In the genomic region with DNA sequence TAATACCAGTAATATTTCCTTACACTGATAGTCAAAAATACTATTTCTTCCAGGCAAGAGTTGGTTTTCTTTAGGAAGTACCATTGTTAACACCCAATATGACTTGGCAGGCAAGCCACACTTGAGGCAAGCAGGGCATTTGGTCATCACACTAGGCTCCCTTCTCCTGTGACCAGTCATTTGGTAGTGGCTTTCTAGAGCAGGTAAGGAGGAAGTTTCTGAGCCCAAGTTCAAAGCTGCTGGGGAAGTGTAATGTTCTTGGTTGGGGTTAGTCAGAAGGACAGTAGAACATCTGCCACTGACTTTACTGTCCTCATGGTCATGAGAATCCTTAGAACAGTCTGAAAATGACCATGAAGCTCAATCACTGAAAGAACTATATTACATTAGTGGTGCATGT, we compare ENCODE assay signal across 24 mouse cellular contexts.
DNase-seq lines count a peak whose midpoint lies in the region; ATAC-seq lines count a peak whose summit lies in the region.
"Had no signal": no experiment of that assay in that cellular context is flagged by ENCODE, and none has a peak within 500 bp of the region (broad histone marks: within the 10 kb centered on the region; RNA-seq: fewer than 3 reads in every experiment).

No protein-coding gene starts in this region.

- intact Hi-C loops in heart, postnatal 10 days (cut with DNase I): loop anchor here (5.0 kb wide), 1 partner anchor 33 kb away; no protein-coding TSS in a partner anchor

- H3K27me3 ChIP-seq in embryonic facial prominence, embryonic 10.5 days (replicated peaks; ENCODE audit: low read depth, poor library complexity, severe bottlenecking): no peaks in the 10 kb centered on the region
- H3K27me3 ChIP-seq: hindbrain, embryonic 13.5 days had no signal

- no peak overlapping the region for H3K4me3 ChIP-seq in brown adipose tissue, adult 24 weeks (ENCODE audit: insufficient read depth, low read depth, low read length)
- H3K4me3 ChIP-seq in embryonic facial prominence, embryonic 10.5 days: no peak overlapping the region
- H3K4me3 ChIP-seq: hindbrain, embryonic 10.5 days; hindbrain, embryonic 13.5 days had no signal

- H3K4me1 ChIP-seq in brown adipose tissue, adult 24 weeks (ENCODE audit: control insufficient read depth, insufficient read depth, insufficient read length, low read length): peaks cover 13% of the 10 kb centered on the region
- H3K4me1 ChIP-seq in embryonic facial prominence, embryonic 10.5 days: peaks cover 17% of the 10 kb centered on the region

- H3K9me3 ChIP-seq in embryonic facial prominence, embryonic 10.5 days: no peaks in the 10 kb centered on the region
- H3K9me3 ChIP-seq: G1E; hindbrain, embryonic 10.5 days; hindbrain, embryonic 13.5 days had no signal

- H3K36me3 ChIP-seq in embryonic facial prominence, embryonic 10.5 days (replicated peaks): no peaks in the 10 kb centered on the region
- H3K36me3 ChIP-seq: G1E; hindbrain, embryonic 10.5 days; hindbrain, embryonic 13.5 days had no signal

- 0 out of 2 replicates have a peak overlapping the region, but pooled peaks have one; percentile 26 for H3K27ac ChIP-seq in brown adipose tissue, adult 24 weeks (replicated peaks; ENCODE audit: low read depth, low read length)
- H3K27ac ChIP-seq in embryonic facial prominence, embryonic 10.5 days (replicated peaks): no peak overlapping the region
- H3K27ac ChIP-seq: hindbrain, embryonic 10.5 days; hindbrain, embryonic 13.5 days had no signal

- DNase-seq in heart, adult 11 months: peak; percentile 74
- DNase-seq in heart, postnatal 10 days: no peak
- DNase-seq in embryonic facial prominence, embryonic 10.5 days (ENCODE audit: low spot score): no peak
- no peak for DNase-seq in urinary bladder, adult 18-20 months (ENCODE audit: low spot score in 2 of 2)
- DNase-seq in adrenal gland, adult 8-10 months: no peak
- DNase-seq: adrenal gland, postnatal 14 days; cerebellum, adult 11-12 months; cerebellum, adult 8-10 months; cerebellum, postnatal 10 days; cerebellum, postnatal 36 days; embryo, embryonic 11 days; forebrain, postnatal 0 days; gastrocnemius, postnatal 25 days; heart, postnatal 36 days had no signal

- peak; percentile 50; the same call in 1 of the 2 replicates for ATAC-seq in neutrophil, adult 5-6 weeks (ENCODE audit: extremely low read depth, insufficient number of reproducible peaks, low FRiP score, poor library complexity, severe bottlenecking)
- ATAC-seq: forebrain, embryonic 14.5 days; forebrain, postnatal 0 days; hindbrain, embryonic 16.5 days; inflammation-experienced regulatory T-cells, adult 6 months; intestine, embryonic 16.5 days; Patski had no signal
